Mouse (Mus musculus): Measurements from ENCODE around the gene Tmem63c.

The Tmem63c gene

GRCm38 (mm10) chr12:87052661-87053321 is 31.7 kb downstream of the Tmem63c start:
- in situ Hi-C loops (cut with MboI) = no loop called here

- in situ Hi-C loops (cut with MboI) = no loop called here
Observed at GRCm38 (mm10) chr12:87054873-87055272, 33.7 kb downstream of the Tmem63c start.

GRCm38 (mm10) chr12:87057066-87057465 is 35.9 kb downstream of the Tmem63c start:
- in situ Hi-C loops (cut with MboI) = no loop called here

- in situ Hi-C loops (cut with MboI) = no loop called here
Observed at GRCm38 (mm10) chr12:87065446-87065845, 44.3 kb downstream of the Tmem63c start.

GRCm38 (mm10) chr12:87066429-87066828 is 45.3 kb downstream of the Tmem63c start:
- in situ Hi-C loops (cut with MboI) = no loop called here

GRCm38 (mm10) chr12:87070520-87070919 is 49.4 kb downstream of the Tmem63c start:
- in situ Hi-C loops (cut with MboI) = no loop called here

- in situ Hi-C loops (cut with MboI) = no loop called here
Observed at GRCm38 (mm10) chr12:87076610-87077009, 55.5 kb downstream of the Tmem63c start.

GRCm38 (mm10) chr12:87082797-87083196 is 61.7 kb downstream of the Tmem63c start:
- in situ Hi-C loops (cut with MboI) = no loop called here

- in situ Hi-C loops (cut with MboI) = no loop called here
Observed at GRCm38 (mm10) chr12:87087236-87087635, 66.1 kb downstream of the Tmem63c start.

- in situ Hi-C loops (cut with MboI) = no loop called here
Observed at GRCm38 (mm10) chr12:87088331-87088730, 67.2 kb downstream of the Tmem63c start.

GRCm38 (mm10) chr12:87089255-87089654 is 68.1 kb downstream of the Tmem63c start:
- in situ Hi-C loops (cut with MboI) = no loop called here

- in situ Hi-C loops (cut with MboI) = no loop called here
Observed at GRCm38 (mm10) chr12:87089701-87090100, 68.6 kb downstream of the Tmem63c start.

GRCm38 (mm10) chr12:87091916-87092315 is 70.8 kb downstream of the Tmem63c start:
- in situ Hi-C loops (cut with MboI) = no loop called here

GRCm38 (mm10) chr12:87093249-87093648 is 72.1 kb downstream of the Tmem63c start:
- in situ Hi-C loops (cut with MboI) = no loop called here

- in situ Hi-C loops (cut with MboI) = no loop called here
Observed at GRCm38 (mm10) chr12:87093671-87094070, 72.5 kb downstream of the Tmem63c start.

- in situ Hi-C loops (cut with MboI) = no loop called here
Observed at GRCm38 (mm10) chr12:87100331-87100730, 79.2 kb downstream of the Tmem63c start.

GRCm38 (mm10) chr12:87102165-87102631 is 81.1 kb downstream of the Tmem63c start, which contains the start of gene Ngb:
Gene Ngb (minus strand): TSS chr12:87102539.
- in situ Hi-C loops (cut with MboI) = no loop called here

GRCm38 (mm10) chr12:87103471-87103870 is 82.3 kb downstream of the Tmem63c start:
- in situ Hi-C loops (cut with MboI) = no loop called here

GRCm38 (mm10) chr12:87104796-87105195 is 83.7 kb downstream of the Tmem63c start:
- in situ Hi-C loops (cut with MboI) = no loop called here

GRCm38 (mm10) chr12:87107357-87107977 is 86.3 kb downstream of the Tmem63c start:
- in situ Hi-C loops (cut with MboI) = no loop called here

- in situ Hi-C loops (cut with MboI) = no loop called here
Observed at GRCm38 (mm10) chr12:87121918-87122589, 100.9 kb downstream of the Tmem63c start.

GRCm38 (mm10) chr12:87127256-87127655 is 106.1 kb downstream of the Tmem63c start:
- in situ Hi-C loops (cut with MboI) = no loop called here

GRCm38 (mm10) chr12:87130224-87130623 is 109.1 kb downstream of the Tmem63c start:
- in situ Hi-C loops (cut with MboI) = no loop called here
